Mouse (Mus musculus) layer of hippocampus, adult 8-10 months (tissue): ENCODE data around the gene Blcap. TPM values are rescaled to one million over a fixed set of nuclear protein-coding genes. Genes with fewer than 3 reads are reported as not detected.
"Not testable (repeated sequence)": the region's sequence is repeated elsewhere in the genome, so short reads cannot be mapped to it uniquely, and the experiment has no call there.

Source experiments
- DNase-seq, 2 experiments: peaks; one replicate each; pipeline ENCODE4 v3.0.0; 2022; ENCODE audit warnings: low spot score in 2 of 2
- total RNA-seq, 4 experiments: library from RNA; stranded (reverse); gene quantifications; 2 replicates each; pipeline ENCODE4 v1.2.4; 2022

The Blcap gene
- total RNA-seq, result 100 to 1,000 TPM; 136 to 152 (median 144) TPM

DNA sequence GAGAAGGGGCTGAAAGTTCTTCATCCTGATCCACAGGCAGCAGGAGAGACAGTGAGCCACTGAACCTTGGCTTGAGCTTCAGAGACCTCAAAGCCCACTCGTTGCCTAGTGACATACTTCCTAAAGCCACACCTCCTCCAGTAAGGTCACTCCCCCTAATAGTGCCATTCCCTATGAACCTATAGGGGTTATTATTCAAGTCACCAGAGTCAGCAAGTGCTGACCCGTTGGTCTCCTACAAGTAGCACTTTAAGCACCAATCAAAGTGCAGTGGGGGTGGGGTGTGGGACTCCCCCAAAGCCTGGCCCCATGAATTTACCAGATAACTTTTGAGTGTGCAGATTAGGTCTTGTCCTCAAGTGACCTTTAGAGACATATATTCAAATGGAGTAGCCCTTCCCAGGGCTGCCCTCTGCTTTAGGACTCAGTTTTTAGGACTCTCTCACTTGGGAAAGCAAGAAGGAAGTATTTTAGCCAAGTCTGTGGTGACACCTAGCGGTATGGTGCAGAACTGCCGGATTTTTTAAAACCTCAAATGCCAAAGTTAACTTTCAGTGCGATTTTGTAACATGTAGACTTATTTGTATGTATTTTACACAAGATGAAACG lies at the start of gene Blcap:
TSS of gene Blcap (minus strand) at position 51 of the 609 bp plus-strand sequence.
- peak in 1 of 2 experiments; percentile 74 for DNase-seq

DNA sequence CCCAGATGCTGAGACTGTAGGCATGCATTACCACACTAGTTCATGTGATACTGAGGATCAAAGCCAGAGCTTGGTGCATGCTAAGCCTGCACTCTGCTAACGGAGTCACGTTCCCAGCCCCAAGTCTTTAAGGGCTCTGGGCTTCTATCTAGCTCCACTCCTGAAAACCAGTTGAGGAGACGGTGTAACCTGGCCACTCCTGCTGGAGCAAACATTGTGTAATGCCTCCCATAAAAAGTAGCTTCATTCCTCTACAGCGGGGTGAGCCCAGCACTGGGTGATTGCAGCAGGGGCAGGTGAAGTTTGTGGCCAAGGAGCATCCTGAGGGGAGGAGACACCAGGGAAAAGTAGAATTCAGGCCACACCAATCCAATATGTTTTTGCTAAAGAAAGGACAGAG lies 47.3 kb upstream of the Blcap start:
- no peak for DNase-seq

DNA sequence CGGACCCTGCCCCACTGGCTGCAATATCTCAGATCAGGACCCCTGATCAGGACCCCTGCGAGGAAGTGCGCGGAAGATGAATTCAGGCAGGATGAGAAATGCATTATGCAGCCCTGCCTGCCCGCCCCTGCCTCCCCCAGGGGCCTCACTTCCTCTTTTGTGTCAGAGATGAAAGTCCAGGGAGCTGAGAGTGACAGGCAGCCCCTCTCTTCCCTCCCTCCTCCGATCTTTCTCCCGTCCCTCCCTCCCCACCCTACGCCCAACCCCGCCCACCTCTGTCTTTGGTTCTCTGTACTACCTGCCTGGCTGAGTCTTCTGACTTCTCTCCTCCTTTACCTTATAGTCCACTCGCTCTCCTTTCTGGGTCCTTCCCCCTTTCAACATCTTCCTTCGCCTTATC lies 42.9 kb upstream of the Blcap start:
- DNase-seq, result no peak

DNA sequence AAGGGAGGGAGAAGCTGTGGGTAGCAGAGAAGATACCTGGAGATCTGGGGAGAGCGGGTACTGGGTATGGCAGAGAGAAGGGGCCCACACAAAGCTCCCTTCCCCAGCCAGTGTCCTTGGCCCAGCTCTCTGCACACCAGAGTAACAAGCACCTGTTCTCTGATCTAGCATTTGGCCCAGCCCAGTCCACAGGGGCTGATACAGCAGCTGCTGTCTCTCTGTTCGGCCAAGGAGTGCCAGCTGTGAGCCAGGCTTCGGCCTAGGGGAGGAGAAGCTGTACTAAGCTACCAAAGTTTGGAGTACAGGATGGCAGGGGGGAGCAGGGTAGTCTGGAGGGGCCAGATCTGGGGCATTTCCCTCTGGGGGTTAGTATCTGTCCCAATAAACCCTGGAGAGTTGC lies 40.7 kb upstream of the Blcap start:
- no peak for DNase-seq

DNA sequence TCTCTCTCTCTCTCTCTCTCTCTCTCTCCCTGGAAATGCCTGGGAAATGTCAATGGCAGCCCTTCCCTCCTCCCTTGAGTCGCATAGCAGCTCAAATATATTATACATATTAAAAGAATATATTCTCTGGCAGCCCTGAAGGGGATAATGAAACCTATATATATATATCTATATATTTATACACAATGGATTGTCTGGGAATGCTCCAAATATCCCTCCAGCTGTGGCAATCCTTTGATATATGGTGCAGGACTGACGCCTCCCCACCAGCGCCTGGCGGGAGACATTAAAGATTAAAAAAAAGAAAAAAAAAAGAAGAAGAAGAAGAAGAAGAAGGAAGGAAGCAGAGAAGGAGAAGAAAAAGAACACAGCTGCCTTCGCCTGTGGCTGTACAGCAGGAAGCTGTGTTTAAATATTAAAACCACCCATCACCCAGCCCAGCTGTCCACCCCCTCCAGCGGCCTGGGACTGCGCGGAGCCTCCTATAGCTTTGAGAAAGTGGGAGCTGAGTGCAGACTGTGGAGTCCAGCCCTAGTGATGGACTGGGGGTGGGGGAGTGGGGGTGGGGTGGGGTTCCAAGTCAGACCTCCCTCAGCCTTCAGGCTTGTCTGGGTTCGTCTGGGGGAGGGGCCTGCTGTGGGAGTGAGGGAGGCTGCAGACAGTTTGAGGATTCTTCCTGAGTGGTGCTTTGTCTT lies 36.6 kb upstream of the Blcap start:
- DNase-seq, result no peak

DNA sequence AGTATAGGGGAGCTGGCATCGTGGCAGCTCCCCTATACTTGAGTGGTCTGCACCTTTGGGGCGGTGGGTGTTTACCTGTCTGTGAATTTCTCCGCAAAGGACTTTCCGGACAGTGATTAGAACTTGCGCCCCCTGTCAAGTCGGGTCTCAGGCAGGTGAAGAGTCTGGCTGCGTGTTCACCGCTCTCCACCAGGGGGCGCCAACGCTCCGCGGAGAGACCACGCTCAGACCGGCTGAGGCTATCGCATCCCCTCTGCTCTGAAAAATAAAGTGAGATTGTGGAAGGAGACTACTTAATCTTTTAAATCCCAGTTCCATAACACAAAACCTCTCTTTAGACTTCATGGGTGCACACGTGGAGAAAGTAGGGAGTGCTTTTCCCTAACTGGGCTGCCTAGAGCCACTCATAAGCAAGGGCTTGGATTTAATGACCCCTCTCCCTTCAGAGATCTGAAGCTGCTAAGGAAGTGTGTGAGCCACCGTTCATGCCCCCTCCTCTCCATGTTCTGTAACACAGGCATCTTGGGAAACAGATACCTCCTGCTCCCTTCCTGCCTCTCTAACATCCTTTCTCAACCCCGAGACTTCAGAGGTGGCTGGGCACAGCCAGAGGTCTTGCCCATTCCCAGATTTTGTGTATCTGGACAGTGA lies 34.1 kb upstream of the Blcap start:
- DNase-seq, result peak; percentile 21 to 79

DNA sequence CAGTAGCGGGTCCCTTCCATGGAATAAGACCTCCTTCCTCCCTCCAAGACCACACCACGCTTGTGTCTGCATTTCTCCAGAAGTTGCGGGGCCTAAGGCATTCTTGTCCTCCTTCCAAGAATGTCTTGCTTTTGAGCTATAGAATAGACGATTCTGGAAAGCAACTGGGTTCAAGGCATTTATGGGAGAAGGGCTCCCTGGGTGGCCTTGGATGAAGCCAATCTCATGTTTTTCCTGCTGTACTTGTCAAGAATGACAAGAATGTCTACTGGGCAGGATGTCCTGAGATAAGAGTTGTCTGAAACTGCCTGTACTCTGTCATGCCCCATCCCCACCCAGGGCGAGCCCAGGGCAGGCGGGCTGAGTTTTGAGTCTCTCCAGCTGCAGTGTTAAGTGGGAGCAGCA lies 30.4 kb upstream of the Blcap start:
- no peak for DNase-seq

DNA sequence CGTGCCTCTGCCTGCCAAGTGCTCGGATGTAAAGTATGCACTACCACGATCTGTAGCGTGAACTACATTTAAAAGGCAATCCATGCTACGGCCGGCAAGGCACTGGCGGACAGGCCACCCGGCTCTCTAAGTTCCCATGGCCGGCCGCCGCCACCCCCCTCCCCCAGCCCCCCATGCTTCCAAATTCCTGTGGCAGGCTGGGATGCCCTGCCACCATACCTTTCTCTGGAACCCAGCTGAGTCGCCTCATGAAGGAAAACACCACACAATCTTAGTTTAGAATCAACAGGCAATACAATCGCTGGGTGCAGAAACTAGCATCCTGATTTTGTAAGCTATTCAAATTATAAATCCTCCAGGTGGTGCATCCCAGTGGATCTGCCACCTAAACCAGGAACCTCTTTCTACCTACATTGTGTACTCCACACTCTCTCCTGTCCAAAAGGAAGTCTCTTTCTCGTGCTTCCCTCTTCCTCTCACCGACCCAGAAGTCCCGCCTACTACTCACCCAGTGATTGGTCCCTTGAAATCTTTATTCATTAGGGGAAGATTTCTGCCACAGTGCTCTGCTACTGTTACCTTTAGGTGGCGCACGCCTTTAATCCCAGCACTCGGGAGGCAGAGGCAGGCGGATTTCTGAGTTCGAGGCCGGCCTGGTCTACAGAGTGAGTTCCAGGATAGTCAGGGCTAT lies 25.9 kb upstream of the Blcap start:
- no peak for DNase-seq

DNA sequence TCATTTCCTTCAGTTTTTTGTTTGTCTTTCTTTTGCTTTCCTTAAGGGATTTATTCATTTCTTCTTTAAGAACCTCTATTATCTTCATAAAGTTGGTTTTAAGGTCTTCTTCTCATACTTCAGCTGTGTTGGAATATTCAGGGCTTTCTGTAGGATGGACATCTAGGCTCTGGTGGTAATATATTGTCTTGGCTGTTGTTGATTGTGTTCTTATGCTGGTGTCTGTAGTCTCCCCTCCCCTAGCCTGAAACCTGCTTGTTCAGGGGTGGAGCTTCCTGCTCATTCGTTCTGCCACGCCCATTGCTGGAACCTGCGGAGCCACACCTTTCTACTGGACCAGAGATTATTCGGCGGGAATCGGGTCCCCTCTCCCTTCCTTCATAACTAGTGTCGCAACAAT lies 14.3 kb upstream of the Blcap start:
- not testable (repeated sequence) for DNase-seq

DNA sequence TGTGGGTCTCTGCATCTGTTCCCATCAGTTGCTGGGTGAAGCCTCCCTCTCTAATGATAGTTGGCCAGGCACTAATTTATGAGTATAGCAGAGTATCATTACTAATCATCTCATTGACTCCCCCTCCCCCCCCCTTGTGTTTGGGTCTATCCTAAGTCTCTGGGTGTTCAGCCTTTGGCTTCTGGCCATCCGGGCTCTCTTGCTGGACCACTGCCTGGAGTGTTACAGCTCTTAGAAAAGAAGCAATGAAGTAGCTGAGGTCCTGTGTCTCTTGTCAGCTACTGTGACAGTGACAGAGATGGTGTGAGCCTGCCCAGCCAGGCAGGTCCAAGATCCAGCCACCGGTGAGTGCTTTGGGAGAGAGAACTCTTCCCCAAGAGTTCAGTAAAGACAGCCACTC lies 1.7 kb upstream of the Blcap start:
- DNase-seq, result no peak

DNA sequence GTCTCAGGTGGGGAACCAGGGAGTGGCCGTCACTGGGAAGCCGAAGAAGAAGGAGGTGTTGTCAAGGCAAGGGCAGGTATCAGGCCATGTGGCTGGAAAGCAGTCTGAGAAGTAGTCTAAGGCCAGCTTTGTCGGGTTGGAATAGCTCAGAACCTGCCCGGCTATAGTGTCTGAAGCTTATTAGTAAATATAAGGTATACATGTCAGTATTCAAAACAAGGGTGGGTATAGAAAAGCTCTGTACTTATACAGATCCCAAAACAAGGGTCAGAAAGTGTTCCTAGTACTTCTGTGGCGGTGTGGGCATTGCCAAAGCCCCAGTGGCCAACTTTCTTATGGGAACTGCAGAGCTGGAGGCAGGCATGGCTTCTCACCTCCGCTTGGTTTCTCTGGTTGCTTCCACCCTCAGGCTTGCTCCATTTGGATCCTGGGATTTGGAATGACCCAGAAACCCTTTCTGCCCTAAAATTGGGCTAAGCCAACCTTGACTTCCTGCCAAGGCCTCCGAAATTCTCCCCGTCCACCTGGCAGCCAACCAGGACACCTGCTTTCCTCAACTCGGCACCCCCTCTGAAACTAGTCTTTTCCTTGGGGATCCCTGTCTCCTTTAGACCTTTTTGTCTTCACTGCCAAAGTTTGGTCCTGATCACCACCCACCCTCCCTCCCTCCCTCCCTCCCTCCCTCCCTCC lies 1.1 kb downstream of the Blcap start:
- DNase-seq, result no peak

DNA sequence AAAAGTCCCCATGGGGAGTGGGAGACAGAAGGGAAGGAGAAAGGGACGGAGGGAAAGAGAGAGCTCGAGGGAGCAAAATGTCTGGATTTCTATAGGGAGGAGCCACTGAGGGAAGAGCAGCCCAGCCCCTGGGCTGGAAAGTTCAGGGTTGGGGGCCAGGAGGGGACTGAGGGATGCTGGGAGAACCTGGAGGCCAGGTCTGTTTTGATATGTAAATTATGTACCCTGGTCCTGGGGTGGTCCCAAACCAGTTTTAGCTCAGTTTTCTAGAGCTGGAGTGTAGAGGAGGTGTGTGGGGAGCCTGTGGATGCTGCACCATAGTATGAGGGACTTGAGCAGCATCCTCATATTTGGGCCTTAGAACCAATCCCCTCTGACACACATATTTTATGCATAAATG lies 2.2 kb downstream of the Blcap start:
- DNase-seq, result no peak

DNA sequence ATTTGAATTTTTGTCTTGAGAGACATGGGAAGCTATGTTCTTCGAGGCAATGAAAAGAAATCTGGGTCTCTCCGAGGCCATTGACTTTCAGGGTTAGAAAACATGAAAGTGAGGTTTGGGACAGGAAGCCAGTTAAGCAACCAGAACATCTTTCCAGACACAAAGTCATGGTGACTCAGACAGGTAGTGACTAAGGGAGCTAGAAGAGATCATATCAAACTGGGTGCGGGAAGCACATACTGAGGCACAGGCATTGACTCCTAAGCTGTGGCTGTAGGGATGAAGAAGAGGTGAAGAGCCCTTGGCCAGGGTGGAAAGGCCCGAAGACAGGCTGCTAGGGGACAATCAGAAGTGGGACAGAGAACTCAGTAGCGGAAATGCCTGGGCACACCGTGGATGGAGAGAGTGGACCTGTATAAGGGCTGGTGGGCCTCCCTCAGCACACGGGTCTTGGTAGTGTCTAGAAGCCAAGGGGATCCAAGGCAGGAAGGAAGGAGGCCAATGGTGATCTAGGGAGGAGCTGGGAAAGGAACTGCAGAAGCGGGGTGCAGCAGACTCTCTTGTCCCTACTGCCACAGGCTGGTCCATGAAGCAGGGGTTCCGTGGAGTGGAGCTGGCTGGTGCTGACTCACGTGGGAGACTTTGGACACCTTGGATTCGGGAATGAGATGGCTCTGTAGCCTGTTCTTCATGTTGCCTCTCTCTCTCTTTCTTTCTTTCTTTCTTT lies 3.7 kb downstream of the Blcap start:
- no peak for DNase-seq

DNA sequence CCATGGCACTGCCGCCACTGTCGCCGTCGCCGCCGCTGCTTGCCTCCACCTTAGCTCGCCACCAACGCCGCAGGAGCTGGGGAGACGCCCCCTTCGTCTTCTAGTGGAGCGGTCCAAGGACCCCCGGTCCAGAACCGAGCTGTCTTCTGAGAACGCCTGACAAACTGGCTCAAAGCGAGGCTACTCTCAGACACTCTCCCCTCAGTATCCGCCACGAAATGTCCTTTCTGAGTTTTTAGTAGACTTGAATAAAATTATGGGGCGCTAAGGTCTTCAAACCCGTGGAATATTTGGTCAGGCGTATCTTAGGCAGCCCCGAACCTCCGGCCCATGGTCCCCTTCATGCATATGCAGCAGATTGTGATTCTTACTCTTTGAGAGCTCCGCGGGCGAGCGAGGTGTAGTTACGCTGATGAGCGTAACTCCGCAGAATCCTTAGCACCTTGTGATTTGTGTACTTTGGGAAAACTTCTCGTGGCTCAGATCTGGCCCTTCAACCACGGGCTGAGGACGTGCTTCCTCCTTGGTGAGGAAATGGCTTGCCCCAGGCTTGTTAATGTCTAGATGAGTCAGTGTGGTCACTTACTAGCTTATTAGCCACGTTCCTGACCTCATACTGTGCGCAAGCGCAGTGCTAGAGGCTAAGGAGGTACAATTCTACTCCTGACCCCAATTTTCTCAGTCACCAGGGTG lies 4.7 kb downstream of the Blcap start:
- DNase-seq, result peak; percentile 79 to 89

DNA sequence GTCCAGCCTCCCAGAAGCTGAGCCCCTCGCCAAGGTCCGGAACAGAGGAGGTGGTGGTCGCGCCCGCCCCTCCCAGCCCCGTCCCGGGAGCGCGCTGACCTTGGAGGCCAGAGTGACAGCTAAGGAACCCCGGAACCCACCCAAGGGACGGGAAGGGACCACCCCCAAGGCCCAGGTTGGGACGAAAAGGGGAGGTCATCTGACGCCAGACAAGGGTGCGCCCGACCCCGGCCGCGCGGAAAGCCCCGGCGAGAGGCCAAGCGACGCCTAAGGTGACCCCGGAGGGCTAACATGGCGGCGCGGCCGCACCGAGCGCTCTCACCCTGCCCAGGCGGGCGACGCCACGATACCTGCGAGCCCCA lies 5.2 kb downstream of the Blcap start:
- DNase-seq, result no peak

DNA sequence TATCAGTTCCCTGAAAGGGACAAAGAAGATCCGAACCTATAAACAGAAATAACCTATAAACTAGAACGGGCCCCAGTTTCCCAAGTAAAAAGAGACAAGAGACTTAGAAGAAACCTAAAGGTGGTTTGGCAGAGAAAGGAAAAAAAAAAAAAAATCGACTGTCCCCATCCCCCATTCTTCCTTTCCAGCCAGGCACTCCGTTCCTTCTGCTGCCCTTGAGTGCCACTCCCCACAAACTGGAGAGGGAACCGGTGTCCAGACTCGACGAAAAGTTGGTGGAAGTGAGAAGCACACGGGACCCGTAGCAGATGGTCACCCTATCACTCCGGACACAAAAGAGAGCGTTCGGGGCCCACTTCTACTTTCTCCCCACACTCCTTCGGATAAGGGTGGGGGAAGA lies 5.6 kb downstream of the Blcap start:
- DNase-seq, result no peak

DNA sequence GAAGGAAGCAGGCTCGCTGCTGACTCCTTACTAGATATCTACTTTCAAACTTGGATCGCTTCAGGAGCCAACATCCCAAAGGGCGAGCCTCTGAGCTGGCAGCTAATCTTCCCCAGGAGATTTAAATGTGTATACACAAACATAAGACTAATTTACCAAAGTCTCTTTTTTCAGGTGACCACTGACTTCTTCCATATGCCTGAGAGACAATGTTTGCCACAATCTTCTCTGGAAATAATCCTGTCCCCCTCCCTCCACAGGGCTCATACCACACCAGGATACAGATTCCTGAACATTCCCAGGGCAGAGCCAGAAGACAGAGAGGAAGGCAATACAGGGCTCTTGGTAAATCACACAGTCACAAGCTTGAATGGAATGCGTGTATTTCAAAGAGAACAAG lies 6.4 kb downstream of the Blcap start:
- no peak for DNase-seq

DNA sequence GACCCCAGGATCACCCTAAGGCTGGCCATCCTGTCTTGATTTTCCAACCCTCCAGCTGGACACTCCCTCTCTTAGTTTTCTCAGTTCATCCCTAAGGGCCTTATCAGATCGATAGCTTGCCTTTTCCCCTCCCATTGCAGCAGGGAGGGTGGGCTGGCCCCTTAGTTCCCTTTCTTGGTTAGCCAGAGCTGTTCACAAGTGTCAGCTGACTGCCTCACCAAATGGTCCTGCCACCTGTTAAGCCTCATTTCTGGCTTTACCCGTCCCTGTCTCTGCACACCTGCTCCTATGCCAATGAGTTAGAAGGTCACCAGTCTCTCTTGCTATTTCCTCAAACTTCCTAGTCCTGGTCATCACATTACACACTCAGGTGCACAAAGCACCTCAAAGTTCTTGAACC lies 8.0 kb downstream of the Blcap start:
- DNase-seq, result no peak

DNA sequence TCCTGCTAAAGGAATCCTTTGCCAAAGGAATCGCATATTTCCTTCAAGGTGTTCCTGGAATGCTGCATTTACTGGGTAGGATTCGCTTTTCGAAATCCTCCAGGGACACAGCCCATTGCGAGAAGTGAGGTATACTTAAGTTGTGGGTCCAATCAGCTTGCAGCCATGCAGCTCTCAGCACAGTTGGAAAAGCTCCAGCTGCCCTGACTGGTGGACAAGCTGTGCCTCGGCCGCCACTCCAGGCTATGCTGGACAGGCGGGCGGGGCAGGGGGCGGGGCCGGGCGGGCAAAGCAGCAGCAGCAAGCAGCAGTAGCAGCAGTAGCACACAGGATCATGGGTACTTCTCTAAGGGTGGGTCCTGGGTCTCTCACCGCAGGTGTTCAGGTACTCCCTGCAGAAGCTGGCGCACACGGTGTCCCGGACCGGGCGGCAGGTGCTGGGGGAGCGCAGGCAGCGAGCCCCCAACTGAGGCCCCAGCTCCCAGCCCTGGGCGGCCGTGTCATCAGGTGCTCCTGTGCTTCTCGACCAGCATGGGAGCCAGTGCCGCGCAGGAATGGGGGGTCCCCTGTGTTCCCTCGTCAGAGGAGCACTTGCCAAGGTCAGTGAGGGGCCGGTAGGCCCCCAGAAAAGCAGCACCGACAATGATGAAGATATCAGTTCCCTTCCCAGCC lies 9.8 kb downstream of the Blcap start:
- DNase-seq, result peak in 1 of 2 experiments; percentile 62

DNA sequence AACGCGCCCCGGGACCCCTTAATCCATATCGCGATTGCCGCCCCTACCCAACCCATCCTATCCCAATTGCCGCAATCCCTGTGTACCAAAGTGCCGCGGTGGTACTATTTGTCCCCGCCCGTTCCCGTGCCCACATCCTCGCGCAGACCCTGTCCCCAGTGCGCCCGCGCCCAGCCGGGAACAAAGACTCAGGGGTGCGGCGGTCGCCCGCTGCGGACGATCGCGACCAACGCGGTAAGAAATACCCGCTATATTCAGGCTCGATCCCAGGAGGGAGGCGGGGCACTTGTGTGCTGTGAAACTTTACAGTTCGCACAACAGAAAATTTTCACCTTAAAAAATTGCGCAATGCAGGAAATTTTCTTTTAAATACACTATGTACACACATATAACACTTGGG lies 10.8 kb downstream of the Blcap start:
- DNase-seq, result no peak
